Mouse (Mus musculus) lung, postnatal 0 days (tissue): ENCODE measurements around the gene Cfap300. TPM values are rescaled to one million over a fixed set of nuclear protein-coding genes. Genes with fewer than 3 reads are reported as not detected.

Source experiments
- ATAC-seq: fragments of 200-750 bp; cut with Nextera tagmentation; 2 replicates; pipeline ENCODE4 v1.8.0; 2017; ENCODE audit warnings: moderate library complexity
- DNase-seq: peaks from one replicate; pipeline ENCODE4 v3.0.0-alpha.2; 2016; ENCODE audit warnings: low spot score
- H3K27ac ChIP-seq: fragments of 300-500 bp; sonication (generic); 2 replicates; pipeline ENCODE4 v1.5.1; 2014; ENCODE audit warnings: antibody characterized with exemption, mild to moderate bottlenecking, low read length, mixed read lengths
- H3K27me3 ChIP-seq: fragments of 300-500 bp; sonication (generic); replicated peaks from 2 replicates; pipeline ENCODE4 v1.6.1; 2014; ENCODE audit warnings: low read length, mixed read lengths; ENCODE audit not compliant: insufficient read depth
- H3K36me3 ChIP-seq: fragments of 300-500 bp; sonication (generic); 2 replicates; pipeline ENCODE4 v1.6.1; 2014; ENCODE audit warnings: low read length, mixed read lengths; ENCODE audit not compliant: insufficient read depth
- H3K4me1 ChIP-seq: fragments of 300-500 bp; sonication (generic); 2 replicates; pipeline ENCODE4 v1.6.1; 2014; ENCODE audit warnings: antibody characterized with exemption, low read depth, low read length, mixed read lengths; ENCODE audit not compliant: insufficient read depth
- H3K4me2 ChIP-seq: fragments of 300-500 bp; sonication (generic); replicated peaks from 2 replicates; pipeline ENCODE4 v1.6.1; 2014; ENCODE audit warnings: low read depth, mild to moderate bottlenecking, low read length, moderate library complexity, mixed read lengths
- H3K4me3 ChIP-seq: fragments of 300-500 bp; sonication (generic); 2 replicates; pipeline ENCODE4 v1.5.1; 2014; ENCODE audit warnings: low read depth, low read length
- H3K9ac ChIP-seq: fragments of 300-500 bp; sonication (generic); replicated peaks from 2 replicates; pipeline ENCODE4 v1.6.1; 2014; ENCODE audit warnings: low read depth, mild to moderate bottlenecking
- H3K9me3 ChIP-seq: fragments of 300-500 bp; sonication (generic); 2 replicates; pipeline ENCODE4 v1.6.1; 2016; ENCODE audit warnings: low read length, mixed read lengths
- CTCF ChIP-seq: IDR thresholded peaks from 2 replicates; pipeline ENCODE4 v1.5.1; 2016; ENCODE audit warnings: antibody characterized with exemption, mild to moderate bottlenecking
- EP300 ChIP-seq: IDR thresholded peaks from 2 replicates; pipeline ENCODE4 v1.6.1; 2016; ENCODE audit warnings: antibody characterized with exemption, mild to moderate bottlenecking, control low read depth
- WGBS: fragments of 180-500 bp; shearing (Covaris S2); extraction: QIAGEN DNeasy Blood & Tissue Kit; methylation state at CpG from one replicate; pipeline ENCODE4 v1.1.7; 2014; 5-methylcytosine and 5-hydroxymethylcytosine counted together
- polyA plus RNA-seq: library from polyadenylated mRNA; unstranded; fragments of >200 nt; fragmentation: Nextera tagmentation; extraction: Ambion mirVana; gene quantifications from 2 replicates; pipeline ENCODE4 v1.2.1, GENCODE M21; 2015

Cfap300 gene
- polyA plus RNA-seq, 1 experiment from 2014 or later = 5.1 TPM

- TF ChIP-seq EP300 (no peak), CTCF (no peak)
- no peak overlapping the region for H3K4me2 ChIP-seq
- 46% methylated on average over 3 of the region's 3 CpGs for WGBS
- H3K36me3 ChIP-seq = peaks cover 7% of the 10 kb centered on the region; the same call in 1 of the 2 replicates
- no peaks in the 10 kb centered on the region for H3K27me3 ChIP-seq
- H3K9me3 ChIP-seq = no peaks in the 10 kb centered on the region
- H3K27ac ChIP-seq = no peak overlapping the region
- DNase-seq (no peak), ATAC-seq (no peak)
- no peaks in the 10 kb centered on the region; the same call in 1 of the 2 replicates for H3K4me1 ChIP-seq
- no peak overlapping the region for H3K4me3 ChIP-seq
- no peak overlapping the region for H3K9ac ChIP-seq
These were observed 50.0 kb downstream of the Cfap300 start for GRCm38 (mm10) chr9:7992651-7993050.

GRCm38 (mm10) chr9:7990897-7991296 lies 51.7 kb downstream of the Cfap300 start:
- Histone ChIP-seq H3K4me2 (no peak overlapping the region), H3K9ac (no peak overlapping the region), H3K4me1 (no peaks in the 10 kb centered on the region; the same call in 1 of the 2 replicates), H3K4me3 (no peak overlapping the region), H3K36me3 (peaks cover 7% of the 10 kb centered on the region; the same call in 1 of the 2 replicates), H3K27ac (no peak overlapping the region), H3K27me3 (no peaks in the 10 kb centered on the region), H3K9me3 (no peaks in the 10 kb centered on the region)
- WGBS = 67% methylated on average over 4 of the region's 4 CpGs
- DNase-seq (no peak), ATAC-seq (peak; percentile 19; the same call in 1 of the 2 replicates)
- TF ChIP-seq EP300 (no peak), CTCF (no peak)

DNA sequence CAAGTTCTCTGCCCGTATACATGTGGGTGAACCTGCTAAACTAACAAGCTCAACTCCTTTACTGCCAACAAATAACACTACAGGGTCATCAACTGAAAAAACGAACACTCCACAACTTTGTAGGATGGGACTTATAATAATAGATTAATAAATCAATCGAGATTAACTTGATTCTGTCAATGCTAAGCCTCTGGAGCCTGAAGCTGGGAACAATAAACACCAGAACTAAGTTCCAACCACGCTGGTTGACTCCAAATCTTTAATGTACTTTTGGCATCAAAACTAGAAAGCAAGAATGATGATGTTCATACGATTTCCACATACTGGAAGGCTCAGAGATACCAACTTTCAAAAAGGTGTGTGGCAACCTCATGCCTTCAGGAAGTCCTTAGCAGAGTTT lies 55.5 kb downstream of the Cfap300 start:
- Histone ChIP-seq H3K4me2 (no peak overlapping the region), H3K36me3 (peaks cover 7% of the 10 kb centered on the region; the same call in 1 of the 2 replicates), H3K27me3 (no peaks in the 10 kb centered on the region), H3K9me3 (no peaks in the 10 kb centered on the region), H3K4me3 (no peak overlapping the region), H3K27ac (no peak overlapping the region), H3K9ac (no peak overlapping the region), H3K4me1 (no peaks in the 10 kb centered on the region)
- 76% methylated on average over 5 of the region's 5 CpGs for WGBS
- TF ChIP-seq EP300 (no peak), CTCF (no peak)
- DNase-seq = no peak
- no peak for ATAC-seq

GRCm38 (mm10) chr9:7984287-7984686 lies 58.3 kb downstream of the Cfap300 start:
- no peak overlapping the region for H3K4me3 ChIP-seq
- no peaks in the 10 kb centered on the region for H3K27me3 ChIP-seq
- WGBS = 58% methylated on average over 4 of the region's 4 CpGs
- H3K9me3 ChIP-seq = no peaks in the 10 kb centered on the region
- DNase-seq (no peak), ATAC-seq (no peak)
- no peaks in the 10 kb centered on the region; the same call in 1 of the 2 replicates for H3K36me3 ChIP-seq
- TF ChIP-seq EP300 = no peak
- TF ChIP-seq CTCF = no peak
- no peak overlapping the region for H3K9ac ChIP-seq
- H3K27ac ChIP-seq = no peak overlapping the region
- no peaks in the 10 kb centered on the region for H3K4me1 ChIP-seq
- no peak overlapping the region for H3K4me2 ChIP-seq

DNA sequence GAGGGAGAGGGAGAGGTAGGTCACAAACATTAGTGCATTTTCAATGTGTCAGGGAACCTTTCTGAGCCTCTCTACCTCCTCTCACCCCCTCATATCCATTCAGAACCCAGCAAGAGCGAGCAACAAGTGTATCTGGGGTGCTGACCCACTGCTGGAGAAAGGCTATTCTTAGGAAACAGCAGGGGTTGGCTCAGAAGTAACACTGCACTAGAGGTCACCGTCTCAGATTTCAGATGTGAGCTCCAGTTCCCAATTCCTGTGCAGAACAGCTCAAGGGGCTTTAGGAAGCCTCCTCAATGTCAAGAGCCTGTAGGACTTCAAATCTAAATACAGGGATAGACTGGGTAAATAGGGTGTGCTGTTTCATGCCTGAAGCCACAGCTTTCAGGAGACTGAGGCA lies 59.0 kb downstream of the Cfap300 start:
- 45% methylated on average over 2 of the region's 2 CpGs for WGBS
- Histone ChIP-seq H3K4me2 (no peak overlapping the region), H3K4me1 (no peaks in the 10 kb centered on the region), H3K36me3 (no peaks in the 10 kb centered on the region; the same call in 1 of the 2 replicates), H3K4me3 (no peak overlapping the region), H3K27ac (no peak overlapping the region), H3K9ac (no peak overlapping the region), H3K9me3 (no peaks in the 10 kb centered on the region), H3K27me3 (no peaks in the 10 kb centered on the region)
- no peak for TF ChIP-seq EP300
- TF ChIP-seq CTCF = no peak
- DNase-seq (no peak), ATAC-seq (no peak)

- ATAC-seq (no peak), DNase-seq (no peak)
- H3K9ac ChIP-seq = no peak overlapping the region
- 64% methylated on average over 2 of the region's 2 CpGs for WGBS
- H3K27me3 ChIP-seq = no peaks in the 10 kb centered on the region
- no peaks in the 10 kb centered on the region for H3K9me3 ChIP-seq
- H3K27ac ChIP-seq = no peak overlapping the region
- H3K4me2 ChIP-seq = no peak overlapping the region
- no peak overlapping the region for H3K4me3 ChIP-seq
- no peaks in the 10 kb centered on the region for H3K4me1 ChIP-seq
- TF ChIP-seq CTCF = no peak
- no peaks in the 10 kb centered on the region for H3K36me3 ChIP-seq
These were observed 62.5 kb downstream of the Cfap300 start for GRCm38 (mm10) chr9:7980162-7980561.
